Mouse (Mus musculus): Measurements from ENCODE around the gene Atg14.
A peak's percentile ranks its signal among the peaks of the same experiment; 100 is the strongest.
"Not testable (repeated sequence)": the region's sequence is repeated elsewhere in the genome, so short reads cannot be mapped to it uniquely, and the experiment has no call there.

Atg14 gene

GRCm38 (mm10) chr14:47544286-47544685 lies 26.2 kb downstream of the Atg14 start:
- DNase-seq (ENCODE audit: low spot score) = no peak

GRCm38 (mm10) chr14:47542283-47542682 lies 28.2 kb downstream of the Atg14 start:
- no peak for DNase-seq (ENCODE audit: low spot score)

GRCm38 (mm10) chr14:47541325-47541948 lies 29.0 kb downstream of the Atg14 start:
- DNase-seq (ENCODE audit: low spot score) = no peak

GRCm38 (mm10) chr14:47535096-47535495 lies 35.4 kb downstream of the Atg14 start:
- peak; percentile 31 for DNase-seq (ENCODE audit: low spot score)

GRCm38 (mm10) chr14:47534176-47534525 lies 36.3 kb downstream of the Atg14 start:
- no peak for DNase-seq (ENCODE audit: low spot score)

- DNase-seq (ENCODE audit: low spot score) = peak; percentile 85
These were observed 36.9 kb downstream of the Atg14 start for GRCm38 (mm10) chr14:47533365-47534175.

GRCm38 (mm10) chr14:47532496-47532895 lies 38.0 kb downstream of the Atg14 start:
- DNase-seq (ENCODE audit: low spot score) = no peak

- DNase-seq (ENCODE audit: low spot score) = not testable (repeated sequence)
These were observed 40.9 kb downstream of the Atg14 start for GRCm38 (mm10) chr14:47529592-47529991.

GRCm38 (mm10) chr14:47529019-47529418 lies 41.4 kb downstream of the Atg14 start:
- DNase-seq (ENCODE audit: low spot score) = no peak

GRCm38 (mm10) chr14:47528293-47528692 lies 42.2 kb downstream of the Atg14 start:
- DNase-seq (ENCODE audit: low spot score) = no peak

- no peak for DNase-seq (ENCODE audit: low spot score)
These were observed 42.6 kb downstream of the Atg14 start for GRCm38 (mm10) chr14:47527833-47528232.

- no peak for DNase-seq (ENCODE audit: low spot score)
These were observed 44.6 kb downstream of the Atg14 start for GRCm38 (mm10) chr14:47525861-47526260.

GRCm38 (mm10) chr14:47525374-47525773 lies 45.1 kb downstream of the Atg14 start:
- no peak for DNase-seq (ENCODE audit: low spot score)

- DNase-seq (ENCODE audit: low spot score) = no peak
These were observed 48.1 kb downstream of the Atg14 start for GRCm38 (mm10) chr14:47522301-47522700.

- no peak for DNase-seq (ENCODE audit: low spot score)
These were observed 48.8 kb downstream of the Atg14 start for GRCm38 (mm10) chr14:47521609-47522008.

- no peak for DNase-seq (ENCODE audit: low spot score)
These were observed 49.5 kb downstream of the Atg14 start for GRCm38 (mm10) chr14:47520751-47521449.

- DNase-seq (ENCODE audit: low spot score) = no peak
These were observed 51.8 kb downstream of the Atg14 start for GRCm38 (mm10) chr14:47518619-47519018.

GRCm38 (mm10) chr14:47516755-47517154 lies 53.7 kb downstream of the Atg14 start:
- no peak for DNase-seq (ENCODE audit: low spot score)

GRCm38 (mm10) chr14:47515636-47516035 lies 54.8 kb downstream of the Atg14 start:
- no peak for DNase-seq (ENCODE audit: low spot score)

GRCm38 (mm10) chr14:47514816-47515453 lies 55.5 kb downstream of the Atg14 start:
- DNase-seq (ENCODE audit: low spot score) = no peak

GRCm38 (mm10) chr14:47513606-47514005 lies 56.8 kb downstream of the Atg14 start:
- DNase-seq (ENCODE audit: low spot score) = no peak

GRCm38 (mm10) chr14:47510244-47510643 lies 60.2 kb downstream of the Atg14 start:
- no peak for DNase-seq (ENCODE audit: low spot score)

Data from yolk sac, embryonic 10.5 days (tissue).